Mouse (Mus musculus) forebrain, postnatal 0 days (tissue): Measurements from ENCODE around the gene Isyna1. TPM values are rescaled to one million over a fixed set of nuclear protein-coding genes. Genes with fewer than 3 reads are reported as not detected.

ENCODE experiments used
- ATAC-seq: fragments of 200-750 bp; cut with Nextera tagmentation; 2 replicates; pipeline ENCODE4 v1.8.0; 2017; ENCODE audit warnings: mild to moderate bottlenecking, moderate library complexity
- DNase-seq: peaks from one replicate; pipeline ENCODE4 v3.0.0-alpha.2; 2015
- H3K27ac ChIP-seq: fragments of 300-500 bp; sonication (generic); 2 replicates; pipeline ENCODE4 v1.5.1; 2014; ENCODE audit warnings: low read depth, mild to moderate bottlenecking, antibody characterized with exemption, low read length, moderate library complexity, mixed read lengths
- H3K27me3 ChIP-seq: fragments of 300-500 bp; sonication (generic); 2 replicates; pipeline ENCODE4 v1.6.1; 2014; ENCODE audit warnings: mild to moderate bottlenecking, low read length, mixed read lengths; ENCODE audit not compliant: insufficient read depth
- H3K36me3 ChIP-seq: fragments of 300-500 bp; sonication (generic); 2 replicates; pipeline ENCODE4 v1.6.1; 2014; ENCODE audit warnings: mild to moderate bottlenecking, moderate library complexity; ENCODE audit not compliant: insufficient read depth
- H3K4me1 ChIP-seq: fragments of 300-500 bp; sonication (generic); 2 replicates; pipeline ENCODE4 v1.6.1; 2014; ENCODE audit warnings: antibody characterized with exemption; ENCODE audit not compliant: insufficient read depth
- H3K4me2 ChIP-seq: fragments of 300-500 bp; sonication (generic); 2 replicates; pipeline ENCODE4 v1.6.1; 2014; ENCODE audit warnings: low read depth, mild to moderate bottlenecking, moderate library complexity
- H3K4me3 ChIP-seq: fragments of 300-500 bp; sonication (generic); 2 replicates; pipeline ENCODE4 v1.5.1; 2014; ENCODE audit warnings: low read depth, low read length, mixed read lengths
- H3K9ac ChIP-seq: fragments of 300-500 bp; sonication (generic); 2 replicates; pipeline ENCODE4 v1.6.1; 2014; ENCODE audit warnings: mild to moderate bottlenecking
- H3K9me3 ChIP-seq: fragments of 300-500 bp; sonication (generic); 2 replicates; pipeline ENCODE4 v1.6.1; 2016; ENCODE audit warnings: low read length
- CTCF ChIP-seq: sonication (generic); IDR thresholded peaks from 2 replicates; pipeline ENCODE4 v1.5.1; 2016; ENCODE audit warnings: antibody characterized with exemption, control low read depth, low read depth
- WGBS: fragments of 180-500 bp; shearing (Covaris S2); extraction: QIAGEN DNeasy Blood & Tissue Kit; methylation state at CpG from one replicate; pipeline ENCODE4 v1.1.7; 2014; 5-methylcytosine and 5-hydroxymethylcytosine counted together
- polyA plus RNA-seq: library from polyadenylated mRNA; unstranded; fragments of >200 nt; fragmentation: Nextera tagmentation; extraction: Ambion mirVana; gene quantifications from 2 replicates; pipeline ENCODE4 v1.2.1, GENCODE M21; 2015
- total RNA-seq: library from RNA; depleted of rRNA; stranded (reverse); fragments of >200 nt; gene quantifications from 2 replicates; pipeline ENCODE4 v1.2.3, GENCODE M21; 2014

Isyna1 gene
- total and polyA plus RNA-seq, 2 experiments from 2014 or later, result 106 to 136 TPM

GRCm38 (mm10) chr8:70618888-70619334 is 24.7 kb downstream of the Isyna1 start:
- no peak overlapping the region for H3K4me2 ChIP-seq
- 43% methylated on average over 9 of the region's 9 CpGs for WGBS
- no peaks in the 10 kb centered on the region for H3K36me3 ChIP-seq
- TF ChIP-seq CTCF, result no peak
- ATAC-seq (no peak), DNase-seq (no peak)
- no peak overlapping the region for H3K27ac ChIP-seq
- no peaks in the 10 kb centered on the region for H3K27me3 ChIP-seq
- no peaks in the 10 kb centered on the region for H3K4me1 ChIP-seq
- H3K9me3 ChIP-seq, result no peaks in the 10 kb centered on the region
- no peak overlapping the region for H3K4me3 ChIP-seq
- H3K9ac ChIP-seq, result no peak overlapping the region

GRCm38 (mm10) chr8:70622220-70622619 is 28.0 kb downstream of the Isyna1 start:
- Histone ChIP-seq H3K4me2 (no peak overlapping the region), H3K4me3 (no peak overlapping the region), H3K27ac (no peak overlapping the region), H3K36me3 (no peaks in the 10 kb centered on the region), H3K27me3 (no peaks in the 10 kb centered on the region), H3K9me3 (no peaks in the 10 kb centered on the region), H3K9ac (no peak overlapping the region), H3K4me1 (no peaks in the 10 kb centered on the region)
- no peak for DNase-seq
- no peak for TF ChIP-seq CTCF
- no peak for ATAC-seq
- WGBS, result 71% methylated on average over 3 of the region's 3 CpGs

GRCm38 (mm10) chr8:70625104-70625503 is 30.9 kb downstream of the Isyna1 start:
- Histone ChIP-seq H3K36me3 (no peaks in the 10 kb centered on the region), H3K4me2 (no peak overlapping the region), H3K27ac (no peak overlapping the region), H3K4me1 (0 out of 2 replicates have a peak, but pooled peaks cover 3% of the 10 kb centered on the region), H3K27me3 (no peaks in the 10 kb centered on the region), H3K9ac (no peak overlapping the region), H3K9me3 (no peaks in the 10 kb centered on the region), H3K4me3 (no peak overlapping the region)
- ATAC-seq (no peak), DNase-seq (peak; percentile 23)
- TF ChIP-seq CTCF, result peak; percentile 56
- WGBS, result 11% methylated on average over 5 of the region's 5 CpGs

- ATAC-seq (no peak), DNase-seq (no peak)
- H3K27ac ChIP-seq, result no peak overlapping the region
- H3K9ac ChIP-seq, result no peak overlapping the region
- WGBS, result 78% methylated on average over 5 of the region's 5 CpGs
- no peak overlapping the region for H3K4me3 ChIP-seq
- H3K36me3 ChIP-seq, result no peaks in the 10 kb centered on the region
- no peaks in the 10 kb centered on the region; the same call in 1 of the 2 replicates for H3K27me3 ChIP-seq
- no peak overlapping the region for H3K4me2 ChIP-seq
- TF ChIP-seq CTCF, result no peak
- H3K4me1 ChIP-seq, result 0 out of 2 replicates have a peak, but pooled peaks cover 3% of the 10 kb centered on the region
- no peaks in the 10 kb centered on the region for H3K9me3 ChIP-seq
These were observed 32.9 kb downstream of the Isyna1 start for GRCm38 (mm10) chr8:70627041-70627440.

GRCm38 (mm10) chr8:70628986-70629490 is 34.9 kb downstream of the Isyna1 start:
- Histone ChIP-seq H3K36me3 (no peaks in the 10 kb centered on the region), H3K4me3 (peak overlapping the region; percentile 40), H3K27ac (peak overlapping the region; percentile 74; the same call in 1 of the 2 replicates), H3K4me1 (0 out of 2 replicates have a peak, but pooled peaks cover 3% of the 10 kb centered on the region), H3K27me3 (no peaks in the 10 kb centered on the region; the same call in 1 of the 2 replicates), H3K9me3 (no peaks in the 10 kb centered on the region), H3K4me2 (peak overlapping the region; percentile 60), H3K9ac (peak overlapping the region; percentile 53)
- no peak for TF ChIP-seq CTCF
- no peak for ATAC-seq
- no peak for DNase-seq
- WGBS, result 61% methylated on average over 7 of the region's 7 CpGs

- Histone ChIP-seq H3K27ac (peak overlapping the region; percentile 74), H3K4me1 (0 out of 2 replicates have a peak, but pooled peaks cover 3% of the 10 kb centered on the region), H3K4me2 (peak overlapping the region; percentile 60), H3K4me3 (peak overlapping the region; percentile 40), H3K36me3 (no peaks in the 10 kb centered on the region), H3K9ac (peak overlapping the region; percentile 53), H3K27me3 (no peaks in the 10 kb centered on the region; the same call in 1 of the 2 replicates), H3K9me3 (no peaks in the 10 kb centered on the region)
- ATAC-seq, result peak; percentile 97
- peak; percentile 95 for DNase-seq
- peak; percentile 100 for TF ChIP-seq CTCF
- WGBS, result 2% methylated on average over 60 of the region's 60 CpGs
These were observed 35.7 kb downstream of the Isyna1 start for GRCm38 (mm10) chr8:70629574-70630531.
